Mouse (Mus musculus): Measurements from ENCODE around the gene Cfap221. TPM values are rescaled to one million over a fixed set of nuclear protein-coding genes. Genes with fewer than 3 reads are reported as not detected.

The Cfap221 gene
- polyA plus RNA-seq, 1 experiment: 0.40 TPM

DNA sequence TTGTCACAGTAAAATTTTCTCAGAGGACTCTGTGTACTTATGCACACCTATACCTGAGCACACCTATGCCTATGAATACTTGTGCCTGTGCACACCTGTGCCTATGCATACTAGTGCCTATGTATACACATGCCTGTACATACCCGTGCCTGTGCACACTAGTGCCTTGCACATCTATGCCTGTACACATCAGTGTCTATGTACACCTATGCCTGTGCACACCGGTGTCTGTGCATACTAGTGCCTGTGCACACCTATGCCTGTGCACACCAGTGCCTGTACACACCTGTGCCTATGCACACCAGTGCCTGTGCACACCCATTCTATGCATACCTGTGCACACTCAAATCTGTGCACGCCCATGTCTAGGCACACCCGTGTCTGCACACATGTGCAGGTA lies 37.6 kb downstream of the Cfap221 start:
- no peak overlapping the region for H3K4me3 ChIP-seq (ENCODE audit: insufficient read depth, low read length)
- no peak for TF ChIP-seq CTCF (IDR thresholded peaks at IDR 0.05; ENCODE audit: extremely low read depth, insufficient read depth, low read length)
- TF ChIP-seq POLR2A (IDR thresholded peaks at IDR 0.05; ENCODE audit: extremely low read depth, insufficient read depth, low read length): no peak
- H3K27ac ChIP-seq (ENCODE audit: insufficient read depth, low read length): no peak overlapping the region
- H3K4me1 ChIP-seq (ENCODE audit: control insufficient read depth, insufficient read depth, low read length): no peaks in the 10 kb centered on the region

DNA sequence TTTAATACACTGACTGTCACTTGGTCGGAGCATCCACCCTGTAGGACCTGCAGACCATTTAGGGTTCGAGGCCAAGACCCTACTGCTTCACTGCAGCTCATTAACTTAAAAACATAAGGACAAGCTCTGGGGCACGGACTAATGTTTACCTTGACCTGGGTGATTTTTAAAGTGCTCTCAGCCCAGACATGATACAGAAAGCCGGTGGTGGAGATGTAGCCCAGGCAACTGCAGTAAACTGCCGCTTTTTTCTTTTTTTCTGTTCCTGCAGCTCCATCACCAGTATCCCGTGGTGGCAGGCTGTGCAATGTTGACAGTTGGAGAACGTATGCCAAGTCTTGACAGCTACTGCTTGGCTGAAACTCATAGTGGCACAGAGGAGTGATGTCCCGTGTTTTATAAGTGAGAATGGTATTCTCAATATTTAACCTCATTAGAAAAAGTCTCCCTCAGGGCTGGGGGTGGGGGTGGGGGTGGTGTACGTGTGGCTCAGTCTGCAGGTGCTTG lies 39.3 kb downstream of the Cfap221 start:
- H3K4me1 ChIP-seq (ENCODE audit: control insufficient read depth, insufficient read depth, low read length): no peaks in the 10 kb centered on the region
- H3K27ac ChIP-seq (ENCODE audit: insufficient read depth, low read length): no peak overlapping the region
- H3K4me3 ChIP-seq (ENCODE audit: insufficient read depth, low read length): no peak overlapping the region
- no peak for TF ChIP-seq CTCF (IDR thresholded peaks at IDR 0.05; ENCODE audit: extremely low read depth, insufficient read depth, low read length)

DNA sequence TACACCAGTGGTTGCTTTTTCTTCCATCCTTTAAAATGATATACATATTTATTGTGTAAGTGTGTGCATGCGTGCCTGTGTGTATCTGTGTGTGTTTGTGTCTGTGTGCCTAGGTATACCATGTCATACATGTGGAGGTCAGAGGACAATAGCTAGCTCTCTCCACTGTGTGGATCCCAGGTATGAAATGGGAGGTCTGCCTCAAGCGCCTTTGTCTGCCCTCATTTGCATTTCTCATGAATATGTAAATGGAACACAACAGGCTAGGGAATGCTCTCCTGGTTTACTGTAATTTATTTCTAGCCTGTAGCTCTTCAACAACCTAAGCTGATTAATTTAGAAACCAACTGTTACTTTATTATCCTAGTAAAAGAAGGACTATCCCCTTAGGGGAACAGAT lies 42.4 kb downstream of the Cfap221 start:
- Histone ChIP-seq H3K4me1 (ENCODE audit: control insufficient read depth, insufficient read depth, low read length) (no peaks in the 10 kb centered on the region), H3K27ac (ENCODE audit: insufficient read depth, low read length) (no peak overlapping the region), H3K4me3 (ENCODE audit: insufficient read depth, low read length) (no peak overlapping the region)
- TF ChIP-seq POLR2A (IDR thresholded peaks at IDR 0.05; ENCODE audit: extremely low read depth, insufficient read depth, low read length) (no peak), CTCF (IDR thresholded peaks at IDR 0.05; ENCODE audit: extremely low read depth, insufficient read depth, low read length) (no peak)

DNA sequence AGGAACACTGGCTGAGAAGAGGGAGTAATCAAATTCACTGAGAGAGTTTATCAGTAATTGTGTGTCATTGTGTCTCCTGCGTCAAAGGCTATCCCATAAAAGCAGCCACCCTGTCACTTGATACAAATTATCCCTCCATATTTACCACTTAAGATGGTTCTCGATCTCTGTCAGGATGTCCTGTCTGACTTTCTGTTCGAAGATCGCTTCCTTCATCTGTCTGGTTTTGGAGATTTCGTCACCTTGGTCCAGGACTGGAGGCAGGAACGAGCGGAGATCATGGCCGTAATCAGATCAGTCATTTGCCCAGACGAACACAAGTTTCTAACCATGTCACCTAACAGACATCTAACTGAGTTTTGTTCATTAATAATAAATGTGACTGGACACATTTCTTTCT lies 43.6 kb downstream of the Cfap221 start:
- no peak for TF ChIP-seq POLR2A (IDR thresholded peaks at IDR 0.05; ENCODE audit: extremely low read depth, insufficient read depth, low read length)
- TF ChIP-seq CTCF (IDR thresholded peaks at IDR 0.05; ENCODE audit: extremely low read depth, insufficient read depth, low read length): no peak
- Histone ChIP-seq H3K27ac (ENCODE audit: insufficient read depth, low read length) (no peak overlapping the region), H3K4me3 (ENCODE audit: insufficient read depth, low read length) (no peak overlapping the region), H3K4me1 (ENCODE audit: control insufficient read depth, insufficient read depth, low read length) (no peaks in the 10 kb centered on the region)

DNA sequence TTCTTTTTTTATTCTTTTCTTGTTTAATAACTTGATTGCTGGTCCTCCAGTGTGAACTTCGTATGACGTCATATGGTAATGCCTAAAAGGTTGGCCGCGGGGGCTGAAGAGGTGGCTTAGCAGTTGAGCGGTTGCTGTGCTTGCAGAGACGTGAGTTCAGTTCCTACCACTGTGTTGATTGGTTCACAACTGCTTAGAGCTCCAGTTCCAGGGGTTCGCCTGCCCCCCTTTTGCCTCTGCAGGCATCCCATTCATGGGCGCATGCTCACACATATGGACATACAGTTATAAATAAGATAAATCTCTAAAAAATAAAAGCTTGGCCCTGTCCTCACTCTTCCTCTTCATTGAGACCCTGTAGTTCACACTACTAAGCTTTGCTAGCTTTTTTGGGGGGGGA lies 46.9 kb downstream of the Cfap221 start:
- Histone ChIP-seq H3K4me3 (ENCODE audit: insufficient read depth, low read length) (no peak overlapping the region), H3K4me1 (ENCODE audit: control insufficient read depth, insufficient read depth, low read length) (no peaks in the 10 kb centered on the region), H3K27ac (ENCODE audit: insufficient read depth, low read length) (no peak overlapping the region)
- no peak for TF ChIP-seq POLR2A (IDR thresholded peaks at IDR 0.05; ENCODE audit: extremely low read depth, insufficient read depth, low read length)
- no peak for TF ChIP-seq CTCF (IDR thresholded peaks at IDR 0.05; ENCODE audit: extremely low read depth, insufficient read depth, low read length)

DNA sequence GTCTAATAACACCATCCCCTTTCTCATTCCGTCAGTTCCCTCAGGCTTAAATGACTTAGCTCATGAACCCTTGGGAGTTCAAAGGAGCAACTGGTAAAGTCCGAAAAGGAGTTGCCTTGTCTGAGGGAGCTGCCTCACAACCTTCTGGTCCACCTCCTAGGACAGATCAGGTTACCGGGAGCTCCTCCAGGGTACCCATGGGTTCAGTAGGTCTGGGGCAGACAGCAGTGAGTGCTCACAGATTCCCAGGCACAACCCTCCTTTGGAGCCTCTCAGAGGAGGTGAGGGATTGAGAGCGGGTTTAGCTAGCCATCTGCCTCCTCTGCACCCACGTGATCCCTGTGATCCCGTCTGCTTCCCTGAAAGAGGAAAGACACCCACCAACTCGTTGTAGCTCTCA lies 60.2 kb downstream of the Cfap221 start:
- Histone ChIP-seq H3K4me3 (ENCODE audit: insufficient read depth, low read length) (no peak overlapping the region), H3K4me1 (ENCODE audit: control insufficient read depth, insufficient read depth, low read length) (no peaks in the 10 kb centered on the region), H3K27ac (ENCODE audit: insufficient read depth, low read length) (no peak overlapping the region)
- no peak for TF ChIP-seq POLR2A (IDR thresholded peaks at IDR 0.05; ENCODE audit: extremely low read depth, insufficient read depth, low read length)
- no peak for TF ChIP-seq CTCF (IDR thresholded peaks at IDR 0.05; ENCODE audit: extremely low read depth, insufficient read depth, low read length)

DNA sequence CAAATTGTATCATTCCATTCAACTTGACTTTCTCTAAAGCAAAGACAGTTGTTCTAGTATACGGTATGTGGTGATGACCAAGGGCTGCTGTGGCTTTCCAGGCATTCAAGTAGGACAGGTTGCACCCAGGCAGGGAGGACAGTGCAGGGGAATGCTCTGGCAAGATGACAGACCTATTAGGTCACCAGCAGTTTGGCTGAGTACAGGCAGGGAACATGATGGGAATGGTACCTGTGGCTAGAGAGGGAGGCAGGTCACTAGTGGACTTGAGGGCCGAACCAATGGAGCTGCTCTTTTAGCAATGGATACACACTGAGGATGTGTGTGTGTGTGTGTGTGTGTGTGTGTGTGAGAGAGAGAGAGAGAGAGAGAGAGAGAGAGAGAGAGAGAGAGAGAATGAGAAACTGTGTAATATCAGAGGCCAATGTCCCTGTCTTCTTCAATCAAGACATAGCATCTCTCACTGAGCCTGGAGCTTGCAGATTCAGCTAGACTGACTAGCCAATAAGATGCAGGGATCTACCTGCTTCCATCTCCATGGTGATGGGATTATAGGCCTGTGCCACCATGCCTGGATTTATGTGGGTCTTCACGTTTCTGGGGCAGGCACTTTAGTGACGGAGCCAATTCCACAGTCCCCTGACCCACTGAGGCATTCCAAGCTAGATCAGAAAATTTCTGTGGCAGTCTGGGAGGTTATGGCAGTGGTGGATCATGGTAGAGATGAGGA lies 65.4 kb downstream of the Cfap221 start:
- TF ChIP-seq POLR2A (IDR thresholded peaks at IDR 0.05; ENCODE audit: extremely low read depth, insufficient read depth, low read length): no peak
- no peak for TF ChIP-seq CTCF (IDR thresholded peaks at IDR 0.05; ENCODE audit: extremely low read depth, insufficient read depth, low read length)
- H3K27ac ChIP-seq (ENCODE audit: insufficient read depth, low read length): no peak overlapping the region
- H3K4me1 ChIP-seq (ENCODE audit: control insufficient read depth, insufficient read depth, low read length): no peaks in the 10 kb centered on the region
- no peak overlapping the region for H3K4me3 ChIP-seq (ENCODE audit: insufficient read depth, low read length)

DNA sequence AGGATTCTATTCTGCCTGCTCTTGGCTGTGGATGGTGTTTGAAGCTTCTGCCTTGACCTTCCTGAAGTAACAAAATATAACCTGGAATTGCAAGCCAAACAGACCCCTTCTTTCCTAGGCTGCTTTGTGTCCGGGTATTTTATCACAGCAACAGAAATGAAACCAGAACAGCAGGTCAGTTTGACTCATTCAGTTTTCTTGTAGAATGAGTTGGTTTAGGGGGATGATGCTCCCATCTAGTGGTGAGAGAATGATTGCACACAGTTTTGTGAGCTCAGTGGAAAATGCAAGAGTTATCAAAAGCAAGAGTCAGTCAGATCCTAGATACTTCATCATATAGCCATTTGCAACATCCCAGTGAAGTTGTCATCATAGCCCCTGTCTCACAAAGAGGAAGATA lies 67.3 kb downstream of the Cfap221 start:
- H3K4me3 ChIP-seq (ENCODE audit: insufficient read depth, low read length): no peak overlapping the region
- no peak overlapping the region for H3K27ac ChIP-seq (ENCODE audit: insufficient read depth, low read length)
- no peaks in the 10 kb centered on the region for H3K4me1 ChIP-seq (ENCODE audit: control insufficient read depth, insufficient read depth, low read length)
- TF ChIP-seq POLR2A (IDR thresholded peaks at IDR 0.05; ENCODE audit: extremely low read depth, insufficient read depth, low read length) (no peak), CTCF (IDR thresholded peaks at IDR 0.05; ENCODE audit: extremely low read depth, insufficient read depth, low read length) (peak; percentile 51; the same call in 1 of the 2 replicates)

DNA sequence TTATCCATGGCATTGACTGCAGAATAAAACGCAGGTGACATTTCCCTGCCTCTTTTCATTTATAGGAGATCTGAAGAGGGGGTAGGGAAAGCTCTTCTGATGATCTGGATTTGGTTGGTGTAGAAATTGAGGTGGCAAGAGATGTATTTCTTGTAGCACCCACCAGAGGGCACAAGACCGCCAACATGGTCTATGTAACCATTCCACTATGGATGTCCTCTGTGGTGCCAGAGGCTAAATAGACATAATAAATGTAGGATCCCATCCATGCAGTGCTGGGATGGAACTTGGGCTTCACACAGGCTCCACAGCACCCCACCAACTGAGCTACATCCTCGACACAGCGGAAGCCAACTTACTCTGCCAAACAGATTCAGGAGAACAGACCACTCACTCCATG lies 77.7 kb downstream of the Cfap221 start:
- Histone ChIP-seq H3K4me1 (ENCODE audit: control insufficient read depth, insufficient read depth, low read length) (no peaks in the 10 kb centered on the region), H3K27ac (ENCODE audit: insufficient read depth, low read length) (no peak overlapping the region), H3K4me3 (ENCODE audit: insufficient read depth, low read length) (no peak overlapping the region)
- TF ChIP-seq CTCF (IDR thresholded peaks at IDR 0.05; ENCODE audit: extremely low read depth, insufficient read depth, low read length): peak; percentile 47
- no peak for TF ChIP-seq POLR2A (IDR thresholded peaks at IDR 0.05; ENCODE audit: extremely low read depth, insufficient read depth, low read length)

DNA sequence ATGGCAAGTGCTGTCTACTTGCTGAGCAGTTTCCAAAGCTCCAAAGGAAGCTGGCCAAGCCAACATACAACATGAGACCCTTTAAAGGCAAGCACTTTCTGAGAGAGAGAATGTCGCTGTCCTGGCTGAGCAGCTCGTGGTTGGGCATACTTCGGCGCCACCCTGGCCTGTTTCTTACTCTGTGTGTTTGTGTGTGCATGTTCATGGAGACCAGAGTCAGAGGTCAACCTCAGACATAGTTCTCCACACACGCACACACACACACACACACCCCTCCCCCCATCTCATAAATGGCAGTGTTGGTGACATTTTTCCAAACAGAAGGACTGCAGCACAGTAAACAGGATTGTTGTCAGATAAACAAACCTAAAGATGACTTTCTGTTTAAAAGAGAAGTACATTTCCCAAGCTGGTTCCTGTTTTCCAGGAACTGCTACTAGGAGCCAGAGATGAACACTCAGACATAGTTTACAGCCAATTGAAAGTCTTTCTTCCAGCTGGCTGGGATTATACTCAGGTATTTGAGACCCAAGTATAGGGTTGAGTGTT lies 80.1 kb downstream of the Cfap221 start:
- Histone ChIP-seq H3K27ac (ENCODE audit: insufficient read depth, low read length) (no peak overlapping the region), H3K4me3 (ENCODE audit: insufficient read depth, low read length) (no peak overlapping the region), H3K4me1 (ENCODE audit: control insufficient read depth, insufficient read depth, low read length) (no peaks in the 10 kb centered on the region)
- no peak for TF ChIP-seq POLR2A (IDR thresholded peaks at IDR 0.05; ENCODE audit: extremely low read depth, insufficient read depth, low read length)
- TF ChIP-seq CTCF (IDR thresholded peaks at IDR 0.05; ENCODE audit: extremely low read depth, insufficient read depth, low read length): no peak

Measured in cortical plate, adult 2 months (tissue).